Mouse (Mus musculus): ENCODE measurements at regions not wholly inside any gene's neighbourhood (a gene's known extent, or its start where the extent isn't known, plus 50 kb on each side); places are given as distances from the start of the nearest gene placed in this dataset.

GRCm38 (mm10) chr10:84199035-84199434, 241.4 kb downstream of the Nuak1 start:
- Histone ChIP-seq H3K27ac (ENCODE audit: control insufficient read depth, insufficient read depth, low read length) (no peak overlapping the region), H3K4me3 (ENCODE audit: control insufficient read depth, insufficient read depth, low read length) (no peak overlapping the region), H3K36me3 (ENCODE audit: control insufficient read depth, insufficient read depth, low read length) (no peaks in the 10 kb centered on the region), H3K4me1 (replicated peaks; ENCODE audit: control insufficient read depth, insufficient read depth, low read length) (no peaks in the 10 kb centered on the region), H3K27me3 (ENCODE audit: control insufficient read depth, insufficient read depth, low read length) (no peaks in the 10 kb centered on the region)
- TF ChIP-seq POLR2A (IDR thresholded peaks at IDR 0.05; ENCODE audit: control insufficient read depth, extremely low read depth, insufficient read depth, low read length, poor library complexity): no peak
- TF ChIP-seq CTCF (IDR thresholded peaks at IDR 0.05; ENCODE audit: borderline replicate concordance, control insufficient read depth, extremely low read depth, insufficient read depth, low read length, poor library complexity): no peak
- no peak for DNase-seq
- WGBS: 94% methylated on average over 2 of the region's 2 CpGs

- no peak overlapping the region for H3K27ac ChIP-seq (ENCODE audit: control insufficient read depth, insufficient read depth, low read length)
- no peak overlapping the region for H3K4me3 ChIP-seq (ENCODE audit: control insufficient read depth, insufficient read depth, low read length)
- WGBS: 53% methylated on average over 3 of the region's 3 CpGs
- H3K27me3 ChIP-seq (ENCODE audit: control insufficient read depth, insufficient read depth, low read length): no peaks in the 10 kb centered on the region
- TF ChIP-seq CTCF (IDR thresholded peaks at IDR 0.05; ENCODE audit: borderline replicate concordance, control insufficient read depth, extremely low read depth, insufficient read depth, low read length, poor library complexity) (no peak), POLR2A (IDR thresholded peaks at IDR 0.05; ENCODE audit: control insufficient read depth, extremely low read depth, insufficient read depth, low read length, poor library complexity) (no peak)
- no peak for DNase-seq
- no peaks in the 10 kb centered on the region for H3K4me1 ChIP-seq (replicated peaks; ENCODE audit: control insufficient read depth, insufficient read depth, low read length)
- no peaks in the 10 kb centered on the region for H3K36me3 ChIP-seq (ENCODE audit: control insufficient read depth, insufficient read depth, low read length)
These were observed 238.6 kb downstream of the Nuak1 start for GRCm38 (mm10) chr10:84201785-84202184.

- H3K4me3 ChIP-seq (ENCODE audit: control insufficient read depth, insufficient read depth, low read length): no peak overlapping the region
- TF ChIP-seq CTCF (IDR thresholded peaks at IDR 0.05; ENCODE audit: borderline replicate concordance, control insufficient read depth, extremely low read depth, insufficient read depth, low read length, poor library complexity) (no peak), POLR2A (IDR thresholded peaks at IDR 0.05; ENCODE audit: control insufficient read depth, extremely low read depth, insufficient read depth, low read length, poor library complexity) (no peak)
- no peaks in the 10 kb centered on the region for H3K36me3 ChIP-seq (ENCODE audit: control insufficient read depth, insufficient read depth, low read length)
- DNase-seq: no peak
- no peak overlapping the region for H3K27ac ChIP-seq (ENCODE audit: control insufficient read depth, insufficient read depth, low read length)
- no peaks in the 10 kb centered on the region for H3K4me1 ChIP-seq (replicated peaks; ENCODE audit: control insufficient read depth, insufficient read depth, low read length)
- 92% methylated on average over 5 of the region's 5 CpGs for WGBS
- no peaks in the 10 kb centered on the region for H3K27me3 ChIP-seq (ENCODE audit: control insufficient read depth, insufficient read depth, low read length)
These were observed 228.2 kb downstream of the Nuak1 start for GRCm38 (mm10) chr10:84212096-84212785.

- no peaks in the 10 kb centered on the region for H3K4me1 ChIP-seq (replicated peaks; ENCODE audit: control insufficient read depth, insufficient read depth, low read length)
- H3K4me3 ChIP-seq (ENCODE audit: control insufficient read depth, insufficient read depth, low read length): no peak overlapping the region
- TF ChIP-seq POLR2A (IDR thresholded peaks at IDR 0.05; ENCODE audit: control insufficient read depth, extremely low read depth, insufficient read depth, low read length, poor library complexity) (no peak), CTCF (IDR thresholded peaks at IDR 0.05; ENCODE audit: borderline replicate concordance, control insufficient read depth, extremely low read depth, insufficient read depth, low read length, poor library complexity) (no peak)
- DNase-seq: no peak
- no peak overlapping the region for H3K27ac ChIP-seq (ENCODE audit: control insufficient read depth, insufficient read depth, low read length)
- H3K36me3 ChIP-seq (ENCODE audit: control insufficient read depth, insufficient read depth, low read length): no peaks in the 10 kb centered on the region
- no peaks in the 10 kb centered on the region for H3K27me3 ChIP-seq (ENCODE audit: control insufficient read depth, insufficient read depth, low read length)
These were observed 225.6 kb downstream of the Nuak1 start for GRCm38 (mm10) chr10:84214812-84215211.

GRCm38 (mm10) chr10:84229224-84229921, 211.0 kb downstream of the Nuak1 start:
- no peak overlapping the region for H3K27ac ChIP-seq (ENCODE audit: control insufficient read depth, insufficient read depth, low read length)
- H3K4me3 ChIP-seq (ENCODE audit: control insufficient read depth, insufficient read depth, low read length): no peak overlapping the region
- no peak for DNase-seq
- no peaks in the 10 kb centered on the region for H3K4me1 ChIP-seq (replicated peaks; ENCODE audit: control insufficient read depth, insufficient read depth, low read length)
- TF ChIP-seq CTCF (IDR thresholded peaks at IDR 0.05; ENCODE audit: borderline replicate concordance, control insufficient read depth, extremely low read depth, insufficient read depth, low read length, poor library complexity): no peak
- TF ChIP-seq POLR2A (IDR thresholded peaks at IDR 0.05; ENCODE audit: control insufficient read depth, extremely low read depth, insufficient read depth, low read length, poor library complexity): no peak
- no peaks in the 10 kb centered on the region for H3K36me3 ChIP-seq (ENCODE audit: control insufficient read depth, insufficient read depth, low read length)
- WGBS: 81% methylated on average over 7 of the region's 7 CpGs
- no peaks in the 10 kb centered on the region for H3K27me3 ChIP-seq (ENCODE audit: control insufficient read depth, insufficient read depth, low read length)

- 88% methylated on average over 18 of the region's 18 CpGs for WGBS
- Histone ChIP-seq H3K27me3 (ENCODE audit: control insufficient read depth, insufficient read depth, low read length) (no peaks in the 10 kb centered on the region), H3K4me3 (ENCODE audit: control insufficient read depth, insufficient read depth, low read length) (no peak overlapping the region), H3K4me1 (replicated peaks; ENCODE audit: control insufficient read depth, insufficient read depth, low read length) (no peaks in the 10 kb centered on the region), H3K27ac (ENCODE audit: control insufficient read depth, insufficient read depth, low read length) (no peak overlapping the region), H3K36me3 (ENCODE audit: control insufficient read depth, insufficient read depth, low read length) (no peaks in the 10 kb centered on the region)
- DNase-seq: no peak
- TF ChIP-seq CTCF (IDR thresholded peaks at IDR 0.05; ENCODE audit: borderline replicate concordance, control insufficient read depth, extremely low read depth, insufficient read depth, low read length, poor library complexity) (no peak), POLR2A (IDR thresholded peaks at IDR 0.05; ENCODE audit: control insufficient read depth, extremely low read depth, insufficient read depth, low read length, poor library complexity) (no peak)
These were observed 210.2 kb downstream of the Nuak1 start for GRCm38 (mm10) chr10:84230011-84230781.

All from thymus, adult 2 months (tissue).